Mouse (Mus musculus) small intestine, adult 2 months (tissue): ENCODE results near the gene Sema4g. TPM values are rescaled to one million over a fixed set of nuclear protein-coding genes. Genes with fewer than 3 reads are reported as not detected.

Experiments used
- H3K27ac ChIP-seq: fragments of 200-500 bp; 2 replicates; pipeline ENCODE4 v1.5.1; 2012; ENCODE audit warnings: low read depth, low read length, control low read depth, inconsistent platforms; ENCODE audit not compliant: insufficient read depth
- H3K27me3 ChIP-seq: fragments of 200-500 bp; 2 replicates; pipeline ENCODE4 v1.6.1; 2012; ENCODE audit warnings: mild to moderate bottlenecking, moderate library complexity, low read length, inconsistent platforms; ENCODE audit not compliant: control insufficient read depth, insufficient read depth
- H3K36me3 ChIP-seq: fragments of 200-500 bp; 2 replicates; pipeline ENCODE4 v1.6.1; 2012; ENCODE audit warnings: mild to moderate bottlenecking, low read length, control low read depth, inconsistent platforms; ENCODE audit not compliant: control insufficient read depth, insufficient read depth
- H3K4me1 ChIP-seq: fragments of 200-500 bp; 2 replicates; pipeline ENCODE4 v1.6.1; 2012; ENCODE audit warnings: low read length, inconsistent platforms, mixed read lengths; ENCODE audit not compliant: control insufficient read depth, insufficient read depth, insufficient read length
- H3K4me3 ChIP-seq: fragments of 200-500 bp; 2 replicates; pipeline ENCODE4 v1.5.1; 2012; ENCODE audit warnings: low read depth, mild to moderate bottlenecking, control low read depth, inconsistent platforms, low read length, moderate library complexity
- CTCF ChIP-seq: fragments of 200-500 bp; IDR thresholded peaks from 2 replicates; pipeline ENCODE4 v1.5.1; 2012; ENCODE audit warnings: low read depth, mild to moderate bottlenecking, control low read depth, inconsistent platforms, low read length, moderate library complexity, mixed read lengths; ENCODE audit not compliant: insufficient replicate concordance, insufficient read length; ENCODE audit errors: extremely low read depth
- POLR2A ChIP-seq: fragments of 200-500 bp; IDR thresholded peaks from 2 replicates; pipeline ENCODE4 v1.6.1; 2012; ENCODE audit warnings: low read depth, mild to moderate bottlenecking, control low read depth, inconsistent platforms, low read length, moderate library complexity
- WGBS: fragments of 180-500 bp; shearing (Covaris S2); methylation state at CpG from one replicate; pipeline ENCODE4 v1.1.7; 2018; 5-methylcytosine and 5-hydroxymethylcytosine counted together
- polyA plus RNA-seq: library from polyadenylated mRNA; depleted of rRNA; stranded (reverse); fragments of >200 nt; gene quantifications from 2 replicates; pipeline ENCODE4 v1.2.3, GENCODE M21; 2012

Sema4g gene
- polyA plus RNA-seq, 1 experiment = 344 TPM

- H3K27me3 ChIP-seq = no peaks in the 10 kb centered on the region
- H3K4me1 ChIP-seq = peaks cover 37% of the 10 kb centered on the region; the same call in 1 of the 2 replicates
- peaks cover 21% of the 10 kb centered on the region for H3K36me3 ChIP-seq
- TF ChIP-seq CTCF (no peak), POLR2A (no peak)
- H3K4me3 ChIP-seq = peak overlapping the region; percentile 13; the same call in 1 of the 2 replicates
- 14% methylated on average over 7 of the region's 7 CpGs for WGBS
- H3K27ac ChIP-seq = peak overlapping the region; percentile 81
Measured at GRCm38 (mm10) chr19:44982477-44983115, 6.3 kb upstream of the Sema4g start.

- H3K27ac ChIP-seq = peak overlapping the region; percentile 72; the same call in 1 of the 2 replicates
- peaks cover 14% of the 10 kb centered on the region for H3K36me3 ChIP-seq
Measured at GRCm38 (mm10) chr19:44983366-44983765, 5.5 kb upstream of the Sema4g start.

DNA sequence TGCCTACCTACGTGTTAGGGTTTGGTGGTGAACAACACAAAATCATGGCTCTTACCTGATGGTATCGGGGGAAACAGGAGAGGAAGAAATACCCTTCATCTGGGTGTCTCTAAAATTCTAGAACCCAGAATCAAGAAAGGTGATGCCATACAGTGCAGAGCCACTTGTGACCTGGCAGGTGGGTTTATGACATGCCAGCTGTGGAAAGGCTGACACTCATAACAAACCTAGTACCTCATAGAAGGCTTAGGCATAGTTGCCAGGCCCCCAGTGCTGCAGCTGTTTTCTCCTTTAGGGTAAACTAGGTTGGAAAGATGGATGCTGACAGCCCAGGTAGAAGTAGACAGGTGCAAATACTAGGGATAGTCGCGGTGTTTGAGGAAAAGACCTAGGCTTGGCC lies 4.5 kb upstream of the Sema4g start:
- no peak for TF ChIP-seq CTCF
- TF ChIP-seq POLR2A = no peak
- Histone ChIP-seq H3K4me3 (no peak overlapping the region), H3K27me3 (no peaks in the 10 kb centered on the region; the same call in 1 of the 2 replicates), H3K27ac (peak overlapping the region; percentile 87), H3K36me3 (peaks cover 12% of the 10 kb centered on the region), H3K4me1 (peaks cover 45% of the 10 kb centered on the region; the same call in 1 of the 2 replicates)
- WGBS = 66% methylated on average over 4 of the region's 4 CpGs

More at GRCm38 (mm10) chr19:44983366-44983765, 5.5 kb upstream of the Sema4g start:
- 58% methylated on average over 6 of the region's 6 CpGs for WGBS
- no peak for TF ChIP-seq POLR2A
- TF ChIP-seq CTCF = no peak
- H3K27me3 ChIP-seq = no peaks in the 10 kb centered on the region
- no peak overlapping the region for H3K4me3 ChIP-seq
- H3K4me1 ChIP-seq = peaks cover 39% of the 10 kb centered on the region; the same call in 1 of the 2 replicates

DNA sequence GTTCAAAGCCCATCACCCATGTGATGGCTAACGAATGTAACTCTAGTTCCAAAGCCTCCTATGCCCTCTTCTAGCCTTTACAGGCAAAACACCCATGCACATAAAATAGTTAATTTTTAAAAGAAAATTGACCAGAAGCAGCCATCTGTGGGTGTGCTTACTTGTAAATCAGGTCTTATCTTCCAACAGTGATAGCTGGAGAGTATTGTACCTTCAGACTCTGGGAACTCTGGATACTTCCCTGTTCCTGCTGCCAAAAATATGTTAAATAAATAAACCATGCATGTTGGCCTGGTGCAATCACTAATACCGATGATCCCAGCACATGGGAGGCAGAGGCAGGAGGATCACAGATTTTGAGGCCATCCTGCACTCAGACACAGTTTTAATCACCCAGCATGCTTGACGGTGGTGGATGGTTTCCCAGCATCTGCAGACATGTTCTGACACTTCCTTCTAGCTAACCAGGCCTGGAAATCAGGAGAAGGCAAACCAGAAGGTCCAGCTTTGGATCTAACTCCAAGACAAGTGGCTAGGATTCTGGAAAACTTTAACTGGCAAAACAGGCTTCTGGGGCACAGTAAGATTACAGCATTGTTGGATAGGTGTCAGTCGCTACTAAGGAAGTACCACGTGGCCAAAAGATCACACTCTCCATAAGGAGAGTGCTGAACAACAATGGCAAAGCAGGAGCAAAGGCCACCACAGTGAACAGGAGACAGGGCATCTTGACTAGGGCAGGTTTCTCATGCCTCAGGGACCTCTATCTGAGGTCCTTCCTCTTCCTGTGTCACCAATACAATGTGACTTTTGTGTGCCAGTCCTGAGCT lies 3.5 kb upstream of the Sema4g start:
- no peak overlapping the region for H3K4me3 ChIP-seq
- WGBS = 9% methylated on average over 5 of the region's 5 CpGs
- H3K4me1 ChIP-seq = peaks cover 45% of the 10 kb centered on the region; the same call in 1 of the 2 replicates
- no peak for TF ChIP-seq POLR2A
- TF ChIP-seq CTCF = no peak
- H3K36me3 ChIP-seq = peaks cover 9% of the 10 kb centered on the region
- H3K27ac ChIP-seq = peak overlapping the region; percentile 90
- no peaks in the 10 kb centered on the region; the same call in 1 of the 2 replicates for H3K27me3 ChIP-seq

GRCm38 (mm10) chr19:44987004-44987403 lies 1.9 kb upstream of the Sema4g start:
- 30% methylated on average over 6 of the region's 6 CpGs for WGBS
- H3K27ac ChIP-seq = peak overlapping the region; percentile 90
- no peaks in the 10 kb centered on the region; the same call in 1 of the 2 replicates for H3K27me3 ChIP-seq
- H3K36me3 ChIP-seq = peaks cover under 1% of the 10 kb centered on the region
- no peak overlapping the region for H3K4me3 ChIP-seq
- TF ChIP-seq CTCF = no peak
- TF ChIP-seq POLR2A = no peak
- H3K4me1 ChIP-seq = peaks cover 46% of the 10 kb centered on the region

DNA sequence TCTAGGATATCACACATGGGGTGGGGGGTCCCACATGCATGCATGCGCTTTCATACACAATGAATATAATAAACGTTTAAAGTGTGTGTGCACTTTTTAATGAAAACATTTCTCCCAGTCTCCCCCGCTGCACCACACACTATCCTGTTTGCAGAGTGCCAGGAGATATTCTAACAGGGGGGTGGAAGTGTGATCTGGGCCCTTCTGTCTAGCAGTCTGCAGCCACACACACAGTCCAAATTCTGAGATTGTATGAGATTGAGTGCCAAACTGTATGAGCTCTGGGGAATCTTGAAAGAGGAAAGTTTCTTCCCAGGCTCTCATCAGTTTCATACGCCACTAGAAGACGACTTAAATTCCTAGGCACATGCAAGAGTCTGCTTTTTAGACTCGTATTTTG lies 1.1 kb upstream of the Sema4g start:
- Histone ChIP-seq H3K27ac (no peak overlapping the region), H3K4me3 (no peak overlapping the region)

DNA sequence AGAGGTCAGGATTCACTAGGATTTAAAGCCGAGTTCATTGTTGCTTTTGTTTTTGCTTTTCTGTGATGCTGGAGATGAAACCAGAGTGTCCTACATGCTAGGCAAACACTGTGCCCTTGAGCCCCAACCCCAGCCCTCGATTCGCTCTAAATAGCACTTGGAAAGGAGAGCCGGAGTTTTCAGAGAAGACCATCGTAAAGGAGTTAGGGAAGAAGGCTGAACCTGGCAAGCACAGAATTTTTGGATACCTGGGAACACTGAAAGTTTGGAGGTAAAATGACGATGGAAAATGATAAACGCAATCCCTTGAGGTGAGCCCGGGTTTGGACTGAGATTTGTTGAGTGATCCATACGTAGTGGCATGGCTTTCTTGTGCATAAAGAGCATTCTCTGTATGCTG lies 580 bp upstream of the Sema4g start:
- Histone ChIP-seq H3K4me1 (peaks cover 47% of the 10 kb centered on the region), H3K36me3 (peaks cover 12% of the 10 kb centered on the region), H3K27ac (peak overlapping the region; percentile 77), H3K4me3 (0 out of 2 replicates have a peak overlapping the region, but pooled peaks have one; percentile 89), H3K27me3 (no peaks in the 10 kb centered on the region; the same call in 1 of the 2 replicates)
- 38% methylated on average over 9 of the region's 9 CpGs for WGBS
- no peak for TF ChIP-seq CTCF

More for the DNA sequence above, 1.1 kb upstream of the Sema4g start:
- Histone ChIP-seq H3K4me1 (peaks cover 50% of the 10 kb centered on the region), H3K27me3 (no peaks in the 10 kb centered on the region; the same call in 1 of the 2 replicates), H3K36me3 (peaks cover 9% of the 10 kb centered on the region)
- TF ChIP-seq CTCF = no peak
- TF ChIP-seq POLR2A = no peak
- 65% methylated on average over 6 of the region's 6 CpGs for WGBS
